Mouse (Mus musculus) liver, postnatal 0 days (tissue): ENCODE data around the gene Pdx1.

ENCODE experiments used
- CTCF ChIP-seq: sonication (generic); IDR thresholded peaks from 2 replicates; pipeline ENCODE4 v1.5.1; 2016; ENCODE audit warnings: antibody characterized with exemption, low read depth
- EP300 ChIP-seq: IDR thresholded peaks from 2 replicates; pipeline ENCODE4 v1.6.1; 2016; ENCODE audit warnings: antibody characterized with exemption, low read depth, mild to moderate bottlenecking

GRCm38 (mm10) chr5:147291764-147292505 is 22.2 kb downstream of the Pdx1 start:
- TF ChIP-seq CTCF: no peak
- TF ChIP-seq EP300: no peak
